Mouse (Mus musculus) regulatory T cell (primary cell): ENCODE measurements around the gene Krt7.

ENCODE experiments used
- in situ Hi-C: fragments of 300-600 bp; cut with MboI, MseI; formaldehyde crosslinking; loops from one replicate; pipeline ENCODE4 v1.15.1; 2025; ENCODE audit warnings: high pct_unique_total_duplicates

Gene Krt7

DNA sequence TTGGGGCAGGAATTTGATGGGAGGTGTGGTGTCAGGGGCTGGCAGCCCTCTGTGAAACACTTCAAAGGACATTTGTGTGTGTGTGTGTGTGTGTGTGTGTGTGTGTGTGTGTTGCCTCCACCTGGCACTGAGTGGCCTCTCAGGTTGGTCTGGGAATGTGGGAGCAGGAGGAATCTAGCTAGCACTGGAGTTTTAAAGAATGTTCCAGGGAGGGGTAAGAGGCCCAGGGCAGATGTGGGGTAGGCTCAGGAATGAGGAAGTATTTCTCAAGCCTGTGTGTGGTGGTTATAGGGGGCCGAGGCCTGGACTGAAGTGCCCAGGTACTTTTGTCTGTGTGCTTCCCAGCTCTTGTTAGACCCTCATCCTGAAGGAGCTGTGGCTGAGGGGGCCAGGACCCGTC, at the start of gene Krt7:
TSS of gene Krt7 (plus strand) at position 269 of the 400 bp plus-strand sequence.
- in situ Hi-C loops, result no loop called here

DNA sequence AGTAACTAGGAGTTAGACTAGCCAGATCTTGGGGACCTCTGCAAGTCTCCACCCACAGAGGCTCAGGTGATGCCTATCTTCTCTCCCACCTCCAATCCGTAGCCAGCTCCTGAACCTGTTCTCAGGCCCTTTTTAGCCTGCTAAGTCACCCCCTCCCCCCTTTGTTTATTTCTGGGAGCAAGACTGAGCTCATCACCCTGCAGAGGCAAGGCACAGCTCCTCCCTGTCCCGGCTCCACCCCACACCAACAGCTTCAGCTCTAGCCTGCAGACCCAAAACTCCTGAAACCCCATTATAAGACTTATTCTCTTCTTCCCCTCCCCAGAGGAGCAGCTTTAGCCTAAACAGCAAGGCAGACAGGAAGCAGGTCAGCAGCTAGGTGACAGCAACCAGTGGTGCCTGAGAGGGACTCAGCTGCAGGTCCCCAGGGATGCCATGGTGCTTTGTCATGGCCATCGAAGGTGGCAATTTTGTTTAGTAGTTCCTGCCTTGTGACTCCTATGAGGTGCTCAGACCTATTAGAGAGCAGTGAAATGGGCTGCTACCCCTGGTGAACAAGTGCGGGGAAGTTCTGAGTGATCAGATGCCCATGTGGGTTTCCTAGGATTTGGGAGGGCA, 48.3 kb upstream of the Krt7 start:
- in situ Hi-C loops, result no loop called here

DNA sequence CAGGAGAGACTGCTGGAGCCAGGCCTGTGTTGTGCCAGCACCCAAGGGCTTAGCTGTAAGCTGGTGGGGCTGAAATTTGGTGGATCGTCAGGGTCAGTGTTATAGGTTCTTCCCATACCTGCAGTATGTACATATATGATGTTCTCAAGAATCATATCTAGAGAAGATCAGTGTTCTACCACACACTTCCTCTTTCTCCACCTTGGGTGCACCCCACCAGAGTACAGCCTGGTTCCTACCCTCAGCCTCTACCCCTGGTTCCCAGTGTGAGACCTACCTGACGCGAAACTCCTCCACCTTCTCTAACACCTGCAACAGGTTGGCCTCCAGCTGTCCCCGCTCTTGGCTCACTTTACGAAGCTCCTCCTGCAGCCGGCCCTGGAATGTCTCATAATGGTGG, 46.9 kb upstream of the Krt7 start:
- in situ Hi-C loops, result no loop called here

DNA sequence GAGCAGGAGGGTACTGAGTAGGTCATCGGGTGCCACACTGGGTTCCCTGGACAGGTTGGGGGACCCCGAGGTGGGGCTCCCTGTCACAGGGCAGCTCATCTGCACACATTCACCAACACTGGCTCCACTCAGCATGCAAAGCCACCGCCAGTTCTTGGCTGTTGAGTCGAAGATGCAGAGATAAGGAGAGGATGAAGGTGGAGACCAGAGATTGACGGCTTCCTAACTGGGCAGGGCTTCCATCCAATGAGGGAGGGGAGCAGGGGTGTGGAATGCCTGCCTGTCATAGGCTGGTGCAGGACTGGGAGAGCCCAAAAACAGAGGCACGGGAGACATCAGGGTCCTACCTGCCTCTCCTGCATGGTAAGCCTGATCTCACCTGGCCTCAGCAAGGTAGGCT, 46.4 kb upstream of the Krt7 start:
- in situ Hi-C loops, result no loop called here

DNA sequence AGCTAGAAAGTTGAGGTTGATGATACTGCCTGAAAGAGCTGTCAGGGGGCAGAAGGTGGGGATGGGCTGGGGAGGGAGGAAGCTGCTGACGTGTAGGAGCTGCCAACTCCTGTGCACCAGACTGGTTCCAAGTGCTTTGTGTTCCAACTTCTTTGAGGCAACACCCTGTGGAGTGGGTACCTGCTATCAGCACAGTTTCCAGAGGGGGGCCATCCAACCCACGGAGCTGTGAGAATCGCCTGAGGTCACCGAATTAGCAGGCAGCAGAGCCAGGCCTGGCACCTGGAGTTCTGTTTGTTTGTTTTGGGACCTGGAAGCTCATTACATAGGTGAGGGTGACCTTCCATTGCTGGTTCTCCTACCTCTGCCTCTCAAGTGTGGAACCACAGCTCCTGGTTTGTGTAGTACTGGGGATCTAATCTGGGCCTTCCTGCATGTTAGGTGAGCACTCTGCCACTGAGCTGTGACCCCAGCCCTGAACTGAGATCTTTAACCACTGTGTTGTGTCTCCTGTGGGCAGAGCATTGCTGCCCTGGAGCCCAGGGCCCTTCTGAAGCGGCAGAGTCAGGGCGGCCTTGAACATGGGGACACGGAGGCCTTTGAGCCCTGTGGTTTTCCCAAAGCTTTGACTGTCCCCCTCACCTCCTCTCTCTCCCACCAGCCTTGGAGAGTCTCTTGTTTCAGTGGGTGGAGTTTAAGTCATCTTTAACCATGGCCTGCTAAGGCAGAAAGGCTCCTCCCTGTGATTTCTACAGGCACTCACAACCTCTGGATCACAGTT, 45.8 kb upstream of the Krt7 start:
- in situ Hi-C loops, result no loop called here

DNA sequence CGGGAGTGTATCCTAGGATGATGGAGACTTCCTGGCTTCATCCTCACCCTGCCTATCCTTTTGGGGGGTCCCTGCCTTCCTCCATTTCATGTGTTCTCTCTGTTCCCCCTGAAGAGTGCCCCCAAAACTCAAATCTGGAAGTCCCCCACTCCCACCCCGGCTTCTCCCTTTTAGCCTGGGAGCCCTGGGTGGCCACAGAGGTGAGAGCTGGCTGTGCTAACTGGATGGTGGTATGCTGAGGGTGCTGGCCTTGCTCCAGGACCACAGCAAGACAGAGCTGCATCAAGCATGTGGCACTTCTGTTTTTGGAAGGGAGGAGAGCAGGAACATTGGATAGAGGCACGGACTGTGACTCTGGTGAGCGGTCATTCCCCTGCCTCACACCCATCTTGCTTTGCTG, 45.1 kb upstream of the Krt7 start:
- in situ Hi-C loops, result no loop called here

DNA sequence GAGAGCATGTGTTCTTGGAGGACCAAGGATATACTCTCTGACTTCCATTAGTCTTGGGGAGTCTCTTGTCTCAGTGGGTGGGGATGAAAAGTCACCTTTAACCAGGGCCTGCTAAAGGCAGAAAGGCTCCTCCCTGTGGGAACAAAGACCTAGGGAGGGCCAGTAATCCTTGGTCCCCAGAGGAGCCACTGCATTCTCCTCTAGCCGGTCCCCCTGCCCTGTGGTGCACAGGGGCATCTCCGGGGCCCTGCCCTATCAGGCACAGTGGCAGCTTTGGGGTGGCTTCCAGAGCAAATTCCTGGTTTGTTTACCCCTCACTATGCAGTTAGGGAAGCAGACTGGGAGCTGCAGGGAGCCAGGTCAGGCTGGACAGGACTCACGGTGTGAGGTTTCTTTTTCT, 44.4 kb upstream of the Krt7 start:
- in situ Hi-C loops, result no loop called here

DNA sequence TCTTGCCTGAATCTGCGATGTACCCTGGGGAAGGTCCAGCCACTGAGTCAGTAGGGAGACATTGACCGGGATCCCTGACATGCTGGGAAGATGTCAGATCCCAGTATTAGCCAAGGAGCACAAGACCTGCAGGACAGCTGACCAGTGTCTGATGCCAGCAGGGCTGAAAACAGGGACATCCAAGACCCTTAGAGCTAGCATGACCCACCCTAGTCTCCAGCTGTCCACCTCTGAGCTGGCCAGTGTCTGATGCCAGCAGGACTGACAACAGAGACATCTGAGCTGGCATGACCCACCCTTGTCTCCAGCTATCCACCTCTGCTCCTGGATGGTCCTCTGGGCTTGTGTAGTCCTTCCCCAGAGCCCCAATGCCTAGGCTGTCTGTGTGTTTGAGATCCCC, 43.9 kb upstream of the Krt7 start:
- in situ Hi-C loops, result no loop called here

DNA sequence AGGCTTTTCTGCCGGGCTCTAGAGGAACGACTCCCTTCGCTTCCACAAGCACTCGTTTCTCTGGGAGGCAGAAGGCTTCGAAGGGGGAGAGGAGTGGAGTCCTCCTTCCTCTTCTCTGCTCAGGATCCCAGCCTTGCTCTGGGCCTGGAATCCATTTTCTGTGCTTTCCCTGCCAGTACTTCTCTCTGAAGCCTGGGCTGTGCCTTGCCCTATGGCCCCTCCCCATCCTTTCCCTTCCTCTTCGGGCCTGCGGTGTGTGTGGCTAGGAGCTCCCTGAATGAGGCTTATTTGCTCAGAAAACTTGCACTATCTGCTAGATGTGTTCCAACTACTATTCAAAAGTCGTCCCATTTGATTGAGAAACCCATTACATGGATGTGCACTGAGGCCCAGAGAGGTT, 43.3 kb upstream of the Krt7 start:
- in situ Hi-C loops, result no loop called here

DNA sequence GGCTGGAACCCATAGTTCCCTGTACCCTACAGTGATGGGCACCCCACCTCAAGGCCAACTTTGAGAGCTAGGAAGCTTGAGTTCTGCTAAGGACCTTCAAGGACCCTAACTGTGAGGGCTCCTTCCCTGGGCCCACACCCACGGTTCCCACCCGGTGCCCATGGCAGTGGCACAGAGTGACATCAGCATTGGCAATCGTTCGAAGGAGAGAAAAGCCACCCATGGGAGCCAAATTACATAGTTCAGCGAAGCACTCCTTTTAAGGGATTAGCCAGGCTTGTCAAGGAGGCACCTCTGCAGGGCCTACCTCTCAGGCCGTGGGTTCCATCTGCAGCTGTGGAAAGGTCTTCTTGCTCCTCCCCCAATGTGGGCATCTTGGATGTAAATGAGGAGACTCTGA, 42.8 kb upstream of the Krt7 start:
- in situ Hi-C loops, result no loop called here

DNA sequence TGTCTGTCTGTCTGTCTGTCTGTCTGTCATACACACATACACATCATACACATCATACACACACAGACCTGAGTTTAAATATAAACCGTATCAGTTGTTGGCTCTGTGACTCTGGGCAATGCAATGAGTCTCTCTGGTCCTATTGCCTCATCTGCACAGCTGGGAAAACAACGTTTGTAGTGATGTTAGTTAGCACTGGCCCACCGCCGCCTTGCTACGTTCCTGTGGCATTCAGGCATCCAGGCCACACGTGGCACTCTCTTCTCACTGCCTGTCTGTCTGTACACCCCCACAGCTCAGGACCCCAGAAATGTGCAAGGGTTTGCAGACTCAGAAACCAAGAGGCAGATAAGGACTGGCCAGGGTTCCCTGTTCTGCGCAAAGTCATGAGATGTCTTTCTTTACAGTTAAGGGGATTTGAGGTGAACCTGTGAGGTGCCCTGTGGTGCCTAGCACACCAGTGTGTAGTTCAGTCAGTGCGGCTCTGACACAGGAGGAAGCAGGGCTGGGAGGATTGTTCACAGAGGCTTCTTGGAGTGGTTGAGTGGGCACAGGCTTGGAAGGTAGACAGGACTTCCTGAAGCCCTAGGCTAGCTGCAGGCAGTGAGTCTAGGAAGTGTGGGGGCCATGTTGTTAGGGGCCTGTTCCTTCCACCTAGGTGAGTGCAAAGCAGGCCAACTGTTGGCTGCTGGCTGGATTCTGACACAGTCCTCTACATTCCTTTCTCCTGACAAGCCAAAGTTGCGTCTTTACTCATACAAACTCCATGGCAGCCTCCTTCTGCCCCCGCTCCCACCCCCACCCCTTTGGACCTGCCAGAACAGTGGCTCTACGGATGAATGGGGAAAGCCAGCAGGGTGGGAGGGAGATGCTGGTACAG, 42.1 kb upstream of the Krt7 start:
- in situ Hi-C loops, result no loop called here

DNA sequence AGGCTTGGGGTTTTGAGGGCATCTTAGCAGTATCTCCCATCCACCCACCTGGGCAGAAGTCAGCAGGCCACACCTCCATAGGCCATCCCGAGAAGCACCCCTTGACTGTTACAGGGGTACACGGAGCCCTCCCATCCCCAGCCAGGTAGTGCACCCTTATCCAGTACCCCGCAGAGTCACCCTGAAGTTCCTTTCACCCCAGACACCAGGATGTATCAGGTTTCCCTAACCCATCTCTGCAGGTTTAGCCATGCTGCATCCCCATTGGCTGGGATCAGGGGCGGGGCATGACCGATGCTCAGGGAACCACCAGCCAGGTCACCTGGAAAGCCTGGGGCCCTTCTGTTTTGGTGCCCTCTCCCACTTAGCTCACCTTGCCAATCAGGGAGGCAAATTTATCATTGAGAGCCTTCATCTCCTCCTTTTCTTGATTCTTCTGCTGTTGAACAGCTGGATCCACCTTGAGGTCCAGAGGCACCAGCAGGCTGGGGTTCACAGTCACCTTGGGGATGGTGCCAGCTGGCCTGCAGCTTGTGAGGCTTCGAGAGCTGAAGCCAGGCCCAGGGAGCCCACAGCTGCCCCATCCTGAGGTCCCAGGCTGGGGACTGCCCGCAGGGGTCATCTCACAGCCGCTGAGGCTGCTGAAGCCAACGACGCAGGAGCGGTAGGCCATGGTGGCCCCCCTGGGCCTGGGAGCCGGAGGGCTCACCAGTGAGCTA, 41.3 kb upstream of the Krt7 start:
- in situ Hi-C loops, result no loop called here

DNA sequence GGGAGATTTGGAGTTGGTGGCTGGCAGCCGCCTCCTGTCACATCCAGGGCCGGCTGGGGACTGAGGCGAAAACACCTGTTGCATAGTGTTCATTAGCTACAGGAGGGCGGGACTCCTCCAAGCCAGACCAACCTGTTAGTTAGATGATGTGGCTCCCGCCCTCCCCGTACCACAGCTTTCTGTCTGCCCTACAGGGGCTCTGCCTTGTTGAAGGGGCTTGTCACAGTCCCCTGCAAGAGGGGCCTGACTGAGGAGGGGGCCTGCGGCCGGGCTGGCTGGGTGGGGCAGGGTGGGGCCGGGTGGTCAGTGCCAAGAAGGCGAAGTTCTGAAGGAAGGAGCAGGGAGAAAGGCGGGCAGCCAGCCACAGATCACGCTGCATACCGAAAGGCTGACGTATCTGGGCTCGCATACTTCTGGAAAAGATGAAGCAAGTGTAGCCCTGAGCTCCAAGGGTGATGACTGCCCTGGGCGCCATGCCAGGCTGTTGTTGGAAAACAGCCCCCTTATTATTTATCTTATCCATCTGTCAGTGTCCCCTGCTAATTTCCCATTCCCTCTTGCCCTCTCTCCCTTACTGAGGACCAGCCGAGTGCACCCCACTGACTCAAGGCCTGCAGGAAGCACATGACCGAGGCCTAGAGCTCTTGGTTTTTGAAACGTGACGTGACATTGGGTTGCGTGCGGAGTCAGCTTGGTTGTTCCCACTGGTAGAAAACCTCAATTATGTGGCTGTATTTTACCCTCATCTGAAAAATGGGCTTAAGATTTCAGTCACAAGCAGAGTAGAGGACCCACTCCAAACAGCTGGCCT, 40.5 kb upstream of the Krt7 start, which contains the start of gene Krt80:
TSS of gene Krt80 (minus strand) at position 62 of the 811 bp plus-strand sequence.
- in situ Hi-C loops, result no loop called here

DNA sequence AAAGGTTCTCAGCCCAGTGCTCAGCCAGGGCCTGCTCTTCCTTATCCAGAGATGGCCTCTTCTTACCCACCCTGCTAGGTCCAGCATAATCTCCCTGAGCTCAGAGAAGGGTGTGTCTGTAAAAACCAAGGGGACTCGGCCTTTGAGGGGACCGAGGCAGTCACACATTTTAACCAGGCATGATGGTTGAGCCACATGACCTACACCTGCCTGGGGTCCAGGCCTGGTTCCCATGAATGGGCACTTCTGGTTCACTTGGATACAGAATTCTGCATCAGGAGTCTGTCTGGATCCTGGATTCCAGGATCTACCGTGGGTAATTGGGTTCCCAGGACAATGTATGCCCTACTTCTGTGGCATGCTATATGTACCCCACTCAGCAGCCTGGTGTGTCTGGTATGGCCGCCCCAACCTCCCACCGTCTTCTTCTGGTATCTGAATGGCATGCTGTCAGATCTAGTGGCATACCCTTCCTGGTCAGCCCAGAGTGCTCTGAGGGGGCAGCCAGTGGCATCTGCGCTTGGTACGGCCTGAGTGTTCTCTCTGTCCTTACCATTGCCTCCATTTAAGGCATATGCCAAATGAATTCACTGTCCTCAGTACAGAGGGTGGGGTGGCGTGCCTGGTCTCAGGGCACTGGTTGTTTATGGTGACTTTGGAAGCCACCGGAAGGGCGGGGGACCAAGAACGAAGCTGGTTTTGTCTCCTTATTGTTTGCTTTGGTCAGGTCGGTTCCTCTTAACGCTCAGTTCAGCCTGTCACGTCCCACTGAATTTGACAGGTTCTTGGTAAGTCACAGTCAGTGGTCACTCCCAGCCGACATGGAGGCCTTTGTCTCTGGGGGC, 39.5 kb upstream of the Krt7 start:
- in situ Hi-C loops, result no loop called here

DNA sequence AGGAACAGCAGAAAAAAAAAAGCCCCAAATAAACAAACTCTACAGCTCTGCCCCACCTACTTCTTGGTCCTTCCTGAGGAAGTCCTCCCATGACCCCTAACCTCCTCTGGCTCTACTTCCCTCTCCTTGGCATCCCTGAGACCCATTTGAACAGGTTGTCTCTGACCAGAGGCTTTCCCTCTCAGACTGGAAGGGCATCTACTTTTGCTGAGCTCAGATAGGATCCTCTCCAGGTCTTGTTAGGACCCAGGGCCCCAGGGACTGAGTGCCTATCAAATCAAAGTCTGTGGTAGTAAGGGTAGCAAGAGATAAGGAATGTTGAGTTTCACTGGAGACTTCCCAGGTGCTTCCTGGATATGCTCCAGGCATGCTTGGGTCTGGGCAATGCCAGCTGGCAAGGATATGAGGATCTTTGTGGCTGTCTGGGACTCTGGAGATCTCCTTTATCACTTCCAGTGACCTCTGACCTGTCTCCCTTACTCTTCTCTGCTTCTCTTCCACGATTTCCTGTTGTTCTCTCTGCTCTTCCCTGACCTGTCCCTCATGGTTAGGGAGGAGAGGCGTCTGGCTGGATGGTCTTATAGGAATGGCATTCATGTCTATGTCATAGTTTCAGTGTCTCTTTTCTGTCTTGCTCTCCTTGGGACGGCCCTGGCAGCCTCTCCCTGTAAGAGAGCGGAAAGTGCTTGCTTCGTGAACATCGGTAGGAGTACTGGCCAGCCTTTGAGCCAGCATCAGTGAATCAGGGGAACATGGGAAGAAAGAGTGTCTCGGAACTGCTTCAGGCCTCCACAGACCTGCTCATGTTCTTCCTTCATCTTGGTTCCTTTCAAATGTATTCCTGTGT, 38.5 kb upstream of the Krt7 start:
- in situ Hi-C loops, result no loop called here

DNA sequence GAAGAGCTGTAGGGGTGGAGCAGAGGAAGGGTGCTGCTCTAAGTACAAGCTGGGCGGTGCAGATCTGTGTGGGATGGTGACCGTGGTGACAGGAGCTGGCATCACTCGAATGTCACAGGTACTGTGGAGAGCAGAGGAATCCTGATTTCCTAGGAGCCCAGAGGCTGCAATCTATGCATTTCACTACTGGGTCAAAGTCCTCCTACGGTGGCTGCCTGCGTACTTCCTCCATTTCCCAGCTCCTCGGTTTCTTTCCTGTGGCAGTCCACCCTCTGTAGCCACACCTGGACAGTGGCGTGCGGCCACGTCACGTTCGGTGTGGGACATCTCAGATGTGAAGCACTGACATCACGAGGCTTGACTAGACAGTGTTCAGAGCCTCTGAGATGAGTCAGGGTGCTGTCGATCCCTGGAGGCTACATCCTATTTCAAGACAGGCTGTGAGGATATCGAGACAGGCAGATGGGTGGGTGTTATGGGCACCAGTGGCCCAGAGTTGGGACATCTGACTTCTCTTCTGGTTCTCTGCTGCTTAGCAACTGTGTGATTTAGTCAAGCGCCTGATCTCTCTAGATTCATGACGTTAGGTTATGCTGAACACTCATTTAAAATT, 37.5 kb upstream of the Krt7 start:
- in situ Hi-C loops, result no loop called here

DNA sequence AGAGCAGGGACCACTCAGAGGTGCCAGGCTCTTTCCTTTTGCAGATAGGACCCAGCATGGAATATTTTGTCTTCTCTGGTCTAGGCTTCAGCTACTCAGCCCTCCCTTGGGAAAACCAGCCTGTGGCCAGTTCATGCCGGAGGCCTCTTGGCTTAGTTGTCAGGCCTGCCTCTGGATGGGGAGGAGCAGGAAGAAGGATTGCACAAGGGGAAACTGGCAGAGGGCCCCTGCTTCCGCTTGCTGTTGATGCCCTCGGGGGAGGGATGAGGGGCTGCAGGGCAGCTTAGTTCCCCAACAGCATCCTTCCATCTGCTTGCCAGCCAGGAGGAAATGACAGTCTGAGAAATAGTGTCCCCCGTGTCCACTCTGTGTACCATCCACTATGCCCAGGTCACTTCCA, 36.0 kb upstream of the Krt7 start:
- in situ Hi-C loops, result no loop called here

DNA sequence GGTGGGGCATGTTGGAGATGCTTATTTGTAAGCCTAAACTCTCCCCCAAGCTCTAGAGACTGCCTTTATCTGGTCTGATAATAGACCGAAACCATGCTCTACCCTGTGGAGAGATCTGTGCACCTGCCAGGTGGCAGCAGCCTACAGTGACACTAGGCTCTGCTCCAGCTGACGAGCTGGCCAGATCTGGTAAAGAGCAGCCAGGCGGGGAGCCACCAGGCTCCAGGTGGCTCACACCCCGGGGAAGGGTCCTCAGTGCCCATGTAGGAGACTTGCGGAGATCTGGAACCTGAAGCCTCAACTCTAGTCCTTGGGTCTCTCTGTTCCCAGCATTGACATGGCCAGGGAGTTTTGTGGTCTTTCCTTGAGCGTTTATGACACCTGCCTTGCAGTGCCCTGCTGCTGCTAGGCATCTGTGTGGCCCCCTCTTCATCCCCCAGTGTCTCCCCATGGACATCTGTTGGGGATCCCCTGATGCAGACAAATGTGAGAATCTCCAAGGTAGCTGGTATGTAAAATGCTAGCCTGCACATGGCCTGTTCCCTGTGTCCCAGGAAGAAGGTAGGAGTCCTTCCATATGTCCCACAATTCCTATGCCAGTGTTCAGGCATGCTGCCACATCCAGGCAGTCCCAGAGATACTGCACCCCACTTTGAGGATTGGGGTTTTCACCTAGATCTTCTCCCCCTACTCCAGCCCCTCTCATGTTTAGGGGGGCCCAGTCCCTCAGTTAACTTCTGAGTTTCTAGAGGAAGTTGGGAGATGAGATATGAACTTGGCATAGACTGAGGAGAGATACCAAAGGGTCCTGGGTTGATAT, 34.7 kb upstream of the Krt7 start:
- in situ Hi-C loops, result no loop called here
